Mouse (Mus musculus) liver, embryonic 11.5 days (tissue): Measurements from ENCODE around the gene Tex2. TPM values are rescaled to one million over a fixed set of nuclear protein-coding genes. Genes with fewer than 3 reads are reported as not detected.
"Not testable (repeated sequence)": the region's sequence is repeated elsewhere in the genome, so short reads cannot be mapped to it uniquely, and the experiment has no call there.

Experiments used
- ATAC-seq: fragments of 200-750 bp; cut with Nextera tagmentation; replicated peaks from 2 replicates; pipeline ENCODE4 v1.8.0; 2017; ENCODE audit warnings: moderate number of reproducible peaks, mild to moderate bottlenecking, moderate TSS enrichment, moderate library complexity; ENCODE audit not compliant: low FRiP score
- DNase-seq: peaks from one replicate; pipeline ENCODE4 v3.0.0-alpha.2; 2017; ENCODE audit warnings: low spot score
- H3K27ac ChIP-seq: fragments of 300-500 bp; sonication (generic); 2 replicates; pipeline ENCODE4 v1.5.1; 2014; ENCODE audit warnings: mild to moderate bottlenecking, low read depth, low read length, control low read depth
- H3K27me3 ChIP-seq: fragments of 300-500 bp; sonication (generic); replicated peaks from 2 replicates; pipeline ENCODE4 v1.6.1; 2014; ENCODE audit warnings: low read length, mixed read lengths; ENCODE audit not compliant: control insufficient read depth, insufficient read depth
- H3K36me3 ChIP-seq: fragments of 300-500 bp; sonication (generic); 2 replicates; pipeline ENCODE4 v1.6.1; 2014; ENCODE audit warnings: mild to moderate bottlenecking, low read length, moderate library complexity, mixed read lengths; ENCODE audit not compliant: control insufficient read depth, insufficient read depth
- H3K4me1 ChIP-seq: fragments of 300-500 bp; sonication (generic); replicated peaks from 2 replicates; pipeline ENCODE4 v1.6.1; 2014; ENCODE audit warnings: low read length, mixed read lengths; ENCODE audit not compliant: control insufficient read depth, insufficient read depth
- H3K4me2 ChIP-seq: fragments of 300-500 bp; sonication (generic); 2 replicates; pipeline ENCODE4 v1.6.1; 2014; ENCODE audit warnings: mild to moderate bottlenecking, control low read depth, moderate library complexity
- H3K4me3 ChIP-seq: fragments of 300-500 bp; sonication (generic); 2 replicates; pipeline ENCODE4 v1.5.1; 2014; ENCODE audit warnings: low read depth, low read length, control low read depth
- H3K9ac ChIP-seq: fragments of 300-500 bp; sonication (generic); 2 replicates; pipeline ENCODE4 v1.6.1; 2014; ENCODE audit warnings: low read depth, low read length, control low read depth
- H3K9me3 ChIP-seq: fragments of 300-500 bp; sonication (generic); 2 replicates; pipeline ENCODE4 v1.6.1; 2016; ENCODE audit warnings: low read length, inconsistent platforms, mixed read lengths; ENCODE audit not compliant: control insufficient read depth
- WGBS: fragments of 180-500 bp; shearing (Covaris S2); extraction: QIAGEN DNeasy Blood & Tissue Kit; methylation state at CpG from one replicate; pipeline ENCODE4 v1.1.7; 2014; 5-methylcytosine and 5-hydroxymethylcytosine counted together
- polyA plus RNA-seq: library from polyadenylated mRNA; unstranded; fragments of >200 nt; fragmentation: Nextera tagmentation; extraction: Ambion mirVana; gene quantifications from 2 replicates; pipeline ENCODE4 v1.2.1, GENCODE M21; 2014

The Tex2 gene
- polyA plus RNA-seq, 1 experiment from 2014 or later: 13.4 TPM

- not testable (repeated sequence) for H3K27me3 ChIP-seq, H3K4me1 ChIP-seq, H3K27ac ChIP-seq, H3K36me3 ChIP-seq, ATAC-seq, DNase-seq, H3K9me3 ChIP-seq, H3K9ac ChIP-seq, H3K4me3 ChIP-seq, H3K4me2 ChIP-seq
- WGBS: 95% methylated on average over 10 of the region's 10 CpGs
Measured at GRCm38 (mm10) chr11:106577624-106578355, 35.4 kb downstream of the Tex2 start.

GRCm38 (mm10) chr11:106574456-106574855 lies 38.8 kb downstream of the Tex2 start:
- Histone ChIP-seq H3K4me3 (no peak overlapping the region), H3K27me3 (no peaks in the 10 kb centered on the region), H3K9me3 (no peaks in the 10 kb centered on the region), H3K4me2 (no peak overlapping the region), H3K9ac (no peak overlapping the region), H3K4me1 (peaks cover 30% of the 10 kb centered on the region), H3K36me3 (no peaks in the 10 kb centered on the region), H3K27ac (no peak overlapping the region)
- no peak for DNase-seq
- 74% methylated on average over 9 of the region's 9 CpGs for WGBS
- no peak for ATAC-seq

GRCm38 (mm10) chr11:106573476-106574240 lies 39.6 kb downstream of the Tex2 start:
- ATAC-seq (no peak), DNase-seq (no peak)
- 50% methylated on average over 9 of the region's 9 CpGs for WGBS
- no peaks in the 10 kb centered on the region for H3K27me3 ChIP-seq
- H3K36me3 ChIP-seq: no peaks in the 10 kb centered on the region
- H3K4me2 ChIP-seq: no peak overlapping the region
- no peaks in the 10 kb centered on the region for H3K9me3 ChIP-seq
- no peak overlapping the region for H3K9ac ChIP-seq
- H3K4me3 ChIP-seq: no peak overlapping the region
- H3K4me1 ChIP-seq: peaks cover 30% of the 10 kb centered on the region
- H3K27ac ChIP-seq: no peak overlapping the region

- no peak overlapping the region for H3K4me3 ChIP-seq
- no peak for DNase-seq
- peaks cover under 1% of the 10 kb centered on the region for H3K36me3 ChIP-seq
- no peaks in the 10 kb centered on the region for H3K27me3 ChIP-seq
- 77% methylated on average over 9 of the region's 9 CpGs for WGBS
- peaks cover 30% of the 10 kb centered on the region for H3K4me1 ChIP-seq
- no peak for ATAC-seq
- no peak overlapping the region for H3K9ac ChIP-seq
- H3K4me2 ChIP-seq: no peak overlapping the region
- no peak overlapping the region for H3K27ac ChIP-seq
- no peaks in the 10 kb centered on the region for H3K9me3 ChIP-seq
Measured at GRCm38 (mm10) chr11:106572958-106573357, 40.3 kb downstream of the Tex2 start.

GRCm38 (mm10) chr11:106572020-106572782 lies 41.0 kb downstream of the Tex2 start:
- Histone ChIP-seq H3K4me2 (no peak overlapping the region), H3K27ac (no peak overlapping the region), H3K9me3 (no peaks in the 10 kb centered on the region), H3K27me3 (no peaks in the 10 kb centered on the region), H3K4me1 (peaks cover 30% of the 10 kb centered on the region), H3K9ac (no peak overlapping the region), H3K4me3 (no peak overlapping the region), H3K36me3 (peaks cover 6% of the 10 kb centered on the region)
- ATAC-seq: no peak
- no peak for DNase-seq
- whole genome bisulfite sequencing: 66% methylated on average over 15 of the region's 15 CpGs

GRCm38 (mm10) chr11:106571026-106571983 lies 41.9 kb downstream of the Tex2 start:
- Histone ChIP-seq H3K27ac (no peak overlapping the region), H3K4me2 (no peak overlapping the region), H3K4me1 (peaks cover 30% of the 10 kb centered on the region), H3K4me3 (no peak overlapping the region), H3K27me3 (no peaks in the 10 kb centered on the region), H3K9ac (no peak overlapping the region), H3K36me3 (peaks cover 10% of the 10 kb centered on the region), H3K9me3 (no peaks in the 10 kb centered on the region)
- DNase-seq (no peak), ATAC-seq (no peak)
- 82% methylated on average over 11 of the region's 11 CpGs for WGBS

GRCm38 (mm10) chr11:106568329-106568960 lies 44.8 kb downstream of the Tex2 start:
- WGBS: 88% methylated on average over 14 of the region's 14 CpGs
- no peak for ATAC-seq
- Histone ChIP-seq H3K27me3 (no peaks in the 10 kb centered on the region), H3K4me3 (no peak overlapping the region), H3K9ac (no peak overlapping the region), H3K27ac (no peak overlapping the region), H3K9me3 (no peaks in the 10 kb centered on the region), H3K4me2 (no peak overlapping the region), H3K4me1 (peaks cover 27% of the 10 kb centered on the region), H3K36me3 (peaks cover 12% of the 10 kb centered on the region)
- DNase-seq: no peak
